18 mouse cellular contexts compared by ENCODE assay signal in the genomic region with DNA sequence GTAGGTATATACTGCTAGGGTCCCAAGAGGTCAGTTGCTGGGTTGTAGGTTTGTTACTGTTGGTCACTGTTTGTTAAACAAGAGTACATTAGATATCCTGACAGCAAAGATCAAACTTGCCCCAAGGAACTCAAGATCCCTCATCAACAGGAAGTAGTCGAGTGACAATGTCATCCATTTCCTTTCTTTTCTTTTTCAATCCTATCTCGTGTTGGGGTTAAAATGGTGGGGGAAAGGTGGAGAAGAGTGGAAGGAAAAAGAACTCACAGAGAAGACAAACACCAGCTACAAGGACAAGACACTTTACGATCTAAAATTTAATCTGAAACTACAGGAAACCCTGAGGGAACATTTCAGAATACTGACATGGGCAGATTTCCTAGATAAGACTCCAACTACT.
"Had no signal": no experiment of that assay in that cellular context is flagged by ENCODE, and none has a peak within 500 bp of the region (broad histone marks: within the 10 kb centered on the region; RNA-seq: fewer than 3 reads in every experiment).

No protein-coding gene starts in this region.

- H3K4me1 ChIP-seq: midbrain, embryonic 12.5 days; midbrain, embryonic 15.5 days had no signal

- H3K27ac ChIP-seq: kidney, postnatal 0 days; left cerebral cortex, adult 2 months; liver, embryonic 13.5 days; macrophage; midbrain, embryonic 12.5 days; midbrain, embryonic 15.5 days; stomach, postnatal 0 days had no signal

- H3K4me3 ChIP-seq: left cerebral cortex, adult 2 months; liver, embryonic 13.5 days; midbrain, embryonic 12.5 days; midbrain, embryonic 15.5 days; myocyte had no signal

- H3K9ac ChIP-seq: liver, embryonic 13.5 days; midbrain, embryonic 12.5 days; midbrain, embryonic 15.5 days had no signal

- H3K27me3 ChIP-seq: liver, embryonic 13.5 days; midbrain, embryonic 12.5 days; midbrain, embryonic 15.5 days had no signal

- DNase-seq: kidney, adult 18-20 months; kidney, adult 9 months; kidney, postnatal 36 days; layer of hippocampus, postnatal 36 days; liver, embryonic 13.5 days; lung, adult 2 months; lung, postnatal 14 days; right cerebral cortex, adult 18-20 months; right cerebral cortex, postnatal 14 days; right cerebral cortex, postnatal 4 days; thymus, postnatal 25 days had no signal

- H3K9me3 ChIP-seq: liver, embryonic 13.5 days; midbrain, embryonic 12.5 days; midbrain, embryonic 15.5 days had no signal

- ATAC-seq: midbrain, embryonic 15.5 days had no signal
